Mouse (Mus musculus) CD4-positive, CD25-positive, alpha-beta regulatory T cell, adult 4 months (primary cell): ENCODE measurements around the gene Ndufs5. TPM values are rescaled to one million over a fixed set of nuclear protein-coding genes. Genes with fewer than 3 reads are reported as not detected.

Experiments used
- polyA plus RNA-seq, 2 experiments: library from polyadenylated mRNA; unstranded; fragments of 100-300 nt; shearing (Covaris generic); gene quantifications; one replicate each; pipeline ENCODE4 v1.2.1; 2017

Gene Ndufs5
- polyA plus RNA-seq, 2 experiments from 2014 or later = 104 to 124 TPM

Other genes with a start within 250 kb of the Ndufs5 start
- gene Macf1, start 33.8 kb downstream of the Ndufs5 start, polyA plus RNA-seq = 100 to 1,000 TPM; 161 to 185 TPM
- gene Akirin1, start 32.1 kb upstream of the Ndufs5 start, polyA plus RNA-seq = 10 to 100 TPM in 1 of 2 experiments, 1 to 10 TPM in 1; 8.3 to 14.4 TPM
- under 1 TPM in 1 of 2 experiments, not detected in 1; 0.81 TPM for gene Rhbdl2, start 69.7 kb upstream of the Ndufs5 start, polyA plus RNA-seq
- not detected for gene 4933427I04Rik, start 141.5 kb upstream of the Ndufs5 start, polyA plus RNA-seq
- gene Mycbp, start 186.6 kb upstream of the Ndufs5 start, polyA plus RNA-seq = 10 to 100 TPM; 13.7 to 14.9 TPM
- gene Rragc, start 199.2 kb upstream of the Ndufs5 start, polyA plus RNA-seq = 1 to 10 TPM; 4.6 to 7.7 TPM
- not detected for gene 4930535I16Rik, start 199.8 kb upstream of the Ndufs5 start, polyA plus RNA-seq